Mouse (Mus musculus) liver, postnatal 0 days (tissue): ENCODE data around the gene Cyth1. TPM values are rescaled to one million over a fixed set of nuclear protein-coding genes. Genes with fewer than 3 reads are reported as not detected.

Experiments used
- ATAC-seq: fragments of 200-750 bp; cut with Nextera tagmentation; 2 replicates; pipeline ENCODE4 v1.8.0; 2017; ENCODE audit warnings: mild to moderate bottlenecking, moderate library complexity
- DNase-seq: peaks from one replicate; pipeline ENCODE4 v3.0.0-alpha.2; 2016
- H3K27ac ChIP-seq: fragments of 300-500 bp; sonication (generic); 2 replicates; pipeline ENCODE4 v1.5.1; 2014; ENCODE audit warnings: antibody characterized with exemption, moderate library complexity, mild to moderate bottlenecking, low read depth
- H3K27me3 ChIP-seq: fragments of 300-500 bp; sonication (generic); 2 replicates; pipeline ENCODE4 v1.6.1; 2014; ENCODE audit warnings: low read length, control low read depth, mixed read lengths; ENCODE audit not compliant: insufficient read depth
- H3K36me3 ChIP-seq: fragments of 300-500 bp; sonication (generic); replicated peaks from 2 replicates; pipeline ENCODE4 v1.6.1; 2014; ENCODE audit warnings: mild to moderate bottlenecking, control low read depth, low read length, moderate library complexity, mixed read lengths; ENCODE audit not compliant: insufficient read depth
- H3K4me1 ChIP-seq: fragments of 300-500 bp; sonication (generic); 2 replicates; pipeline ENCODE4 v1.6.1; 2014; ENCODE audit warnings: antibody characterized with exemption, mild to moderate bottlenecking, control low read depth; ENCODE audit not compliant: insufficient read depth
- H3K4me2 ChIP-seq: fragments of 300-500 bp; sonication (generic); 2 replicates; pipeline ENCODE4 v1.6.1; 2014; ENCODE audit warnings: low read depth, mild to moderate bottlenecking, low read length, moderate library complexity, mixed read lengths
- H3K4me3 ChIP-seq: fragments of 300-500 bp; sonication (generic); 2 replicates; pipeline ENCODE4 v1.5.1; 2014; ENCODE audit warnings: low read depth, low read length
- H3K9ac ChIP-seq: fragments of 300-500 bp; sonication (generic); replicated peaks from 2 replicates; pipeline ENCODE4 v1.6.1; 2014; ENCODE audit warnings: mild to moderate bottlenecking, moderate library complexity
- H3K9me3 ChIP-seq: fragments of 300-500 bp; sonication (generic); 2 replicates; pipeline ENCODE4 v1.6.1; 2016; ENCODE audit warnings: mild to moderate bottlenecking, control low read depth, low read length, mixed read lengths
- CTCF ChIP-seq: sonication (generic); IDR thresholded peaks from 2 replicates; pipeline ENCODE4 v1.5.1; 2016; ENCODE audit warnings: antibody characterized with exemption, low read depth
- EP300 ChIP-seq: IDR thresholded peaks from 2 replicates; pipeline ENCODE4 v1.6.1; 2016; ENCODE audit warnings: antibody characterized with exemption, low read depth, mild to moderate bottlenecking
- WGBS: fragments of 180-500 bp; shearing (Covaris S2); extraction: QIAGEN DNeasy Blood & Tissue Kit; methylation state at CpG from one replicate; pipeline ENCODE4 v1.1.7; 2014; ENCODE audit not compliant: insufficient replicate concordance; 5-methylcytosine and 5-hydroxymethylcytosine counted together
- polyA plus RNA-seq: library from polyadenylated mRNA; unstranded; fragments of >200 nt; fragmentation: Nextera tagmentation; extraction: Ambion mirVana; gene quantifications from 2 replicates; pipeline ENCODE4 v1.2.1, GENCODE M21; 2015

The Cyth1 gene
- polyA plus RNA-seq, 1 experiment from 2014 or later = 7.0 TPM

DNA sequence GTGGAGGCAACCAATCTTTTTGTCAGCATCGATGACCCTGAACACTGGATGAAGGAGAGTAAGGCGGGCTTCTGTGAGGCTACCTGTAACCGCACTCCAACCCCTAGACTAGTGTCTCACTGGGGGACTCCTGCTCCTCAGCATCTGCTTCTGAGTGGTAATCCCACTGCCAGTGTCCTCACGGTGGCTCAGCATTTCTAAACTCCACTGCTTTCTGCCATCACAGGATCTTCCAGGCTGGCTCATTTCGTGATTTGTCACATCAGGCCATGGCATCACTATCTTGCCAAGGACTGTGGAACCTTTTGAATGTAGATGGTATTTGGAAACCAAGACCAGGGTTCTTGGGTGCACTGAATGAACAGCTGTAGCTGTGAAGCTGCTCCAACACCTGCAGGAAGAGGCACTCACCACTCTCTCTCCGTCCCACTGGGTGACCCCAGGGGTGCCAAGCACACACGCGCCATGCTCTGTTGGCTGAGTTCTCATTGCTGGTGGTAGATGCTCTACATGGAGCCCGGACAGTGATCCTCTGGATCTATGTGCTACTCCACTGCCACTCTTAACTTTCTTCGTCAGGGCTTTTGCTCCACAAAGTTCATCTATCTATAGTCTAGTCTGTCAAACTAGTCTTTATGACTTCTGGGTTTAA is 24.9 kb downstream of the Cyth1 start:
- H3K9me3 ChIP-seq = no peaks in the 10 kb centered on the region
- H3K4me3 ChIP-seq = no peak overlapping the region
- no peaks in the 10 kb centered on the region for H3K27me3 ChIP-seq
- H3K9ac ChIP-seq = no peak overlapping the region
- no peak for ATAC-seq
- 64% methylated on average over 10 of the region's 10 CpGs for WGBS
- no peak for DNase-seq
- H3K36me3 ChIP-seq = no peaks in the 10 kb centered on the region
- no peak overlapping the region for H3K27ac ChIP-seq
- H3K4me2 ChIP-seq = no peak overlapping the region
- peaks cover 26% of the 10 kb centered on the region for H3K4me1 ChIP-seq
- TF ChIP-seq CTCF (no peak), EP300 (no peak)

- Histone ChIP-seq H3K4me3 (no peak overlapping the region), H3K27me3 (no peaks in the 10 kb centered on the region), H3K9ac (no peak overlapping the region), H3K27ac (peak overlapping the region; percentile 39; the same call in 1 of the 2 replicates), H3K36me3 (no peaks in the 10 kb centered on the region), H3K9me3 (no peaks in the 10 kb centered on the region), H3K4me1 (peaks cover 21% of the 10 kb centered on the region; the same call in 1 of the 2 replicates), H3K4me2 (no peak overlapping the region)
- 83% methylated on average over 5 of the region's 5 CpGs for WGBS
- no peak for DNase-seq
- TF ChIP-seq EP300 (no peak), CTCF (no peak)
- ATAC-seq = no peak
Observed at GRCm38 (mm10) chr11:118222917-118223316, 25.5 kb downstream of the Cyth1 start.

DNA sequence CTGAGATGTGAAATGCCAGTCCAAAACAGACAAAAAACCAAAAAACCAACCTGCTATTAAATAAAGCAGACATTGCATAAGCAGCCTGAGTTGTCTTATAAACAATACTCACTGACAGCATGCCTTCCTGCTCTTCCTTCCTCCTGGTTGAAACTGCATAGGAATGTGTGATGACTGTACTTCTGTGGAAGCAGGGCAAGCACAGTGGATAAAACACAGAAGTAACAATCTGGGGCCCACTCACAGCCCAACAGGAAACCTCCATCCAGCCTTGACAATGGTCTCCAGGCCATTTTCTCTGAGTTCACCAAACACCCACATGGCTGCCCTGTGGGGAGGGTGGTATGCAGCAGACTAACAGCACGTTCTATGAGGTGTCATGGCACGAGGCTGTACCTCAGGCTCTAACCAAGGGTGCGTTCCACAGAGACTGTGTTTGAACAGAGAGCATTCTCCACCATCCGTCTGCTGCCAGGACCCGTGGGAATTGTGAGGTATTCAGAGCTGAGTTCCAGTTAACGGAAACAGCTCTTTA is 26.0 kb downstream of the Cyth1 start:
- 50% methylated on average over 6 of the region's 6 CpGs for WGBS
- Histone ChIP-seq H3K36me3 (no peaks in the 10 kb centered on the region), H3K4me1 (peaks cover 18% of the 10 kb centered on the region; the same call in 1 of the 2 replicates), H3K9ac (no peak overlapping the region), H3K4me2 (no peak overlapping the region), H3K27me3 (no peaks in the 10 kb centered on the region), H3K9me3 (no peaks in the 10 kb centered on the region), H3K27ac (peak overlapping the region; percentile 39; the same call in 1 of the 2 replicates), H3K4me3 (no peak overlapping the region)
- ATAC-seq = no peak
- TF ChIP-seq EP300 (no peak), CTCF (no peak)
- no peak for DNase-seq

DNA sequence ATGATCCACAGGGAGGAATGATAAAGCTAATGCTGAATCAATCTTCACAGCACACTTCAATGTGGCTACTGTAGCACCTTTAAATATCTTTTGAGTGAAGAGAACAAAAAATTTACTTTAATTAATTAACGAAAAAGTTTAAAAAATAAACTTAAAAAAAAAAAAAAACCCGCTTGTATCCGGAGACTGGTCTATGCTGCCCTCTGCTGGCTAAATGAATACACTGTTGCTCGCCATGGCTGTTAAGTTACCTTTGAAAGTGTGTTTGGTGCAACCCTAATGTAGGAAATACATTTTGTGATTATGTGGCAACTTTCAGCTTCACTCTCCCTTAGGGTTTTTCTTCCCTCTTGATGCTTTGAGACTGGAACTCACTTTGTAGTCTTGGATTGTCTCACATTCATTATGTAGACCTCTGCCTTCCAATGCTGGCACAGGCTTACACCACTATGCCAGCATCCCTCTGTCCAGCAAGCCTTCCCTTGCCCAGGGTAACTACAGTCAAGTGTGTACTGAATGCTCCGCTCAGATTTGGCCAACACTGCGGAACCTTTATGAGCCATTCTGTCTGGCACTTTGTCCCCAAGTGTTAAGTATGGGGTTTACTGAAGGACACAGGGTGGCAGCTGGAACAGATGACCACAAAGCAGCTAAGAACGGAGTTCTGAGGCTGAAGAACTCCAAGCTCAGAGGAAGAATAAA is 27.7 kb downstream of the Cyth1 start:
- DNase-seq = peak; percentile 63
- Histone ChIP-seq H3K9me3 (no peaks in the 10 kb centered on the region), H3K27me3 (no peaks in the 10 kb centered on the region), H3K4me2 (no peak overlapping the region), H3K27ac (no peak overlapping the region), H3K9ac (no peak overlapping the region), H3K4me3 (no peak overlapping the region), H3K36me3 (no peaks in the 10 kb centered on the region), H3K4me1 (peaks cover 13% of the 10 kb centered on the region)
- peak; percentile 81 for TF ChIP-seq CTCF
- TF ChIP-seq EP300 = no peak
- ATAC-seq = peak; percentile 45; the same call in 1 of the 2 replicates
- WGBS = 22% methylated on average over 7 of the region's 7 CpGs

- no peak overlapping the region for H3K4me3 ChIP-seq
- no peak overlapping the region for H3K27ac ChIP-seq
- no peak overlapping the region for H3K9ac ChIP-seq
- H3K27me3 ChIP-seq = no peaks in the 10 kb centered on the region
- 85% methylated on average over 4 of the region's 4 CpGs for WGBS
- ATAC-seq = no peak
- no peak for DNase-seq
- no peak overlapping the region for H3K4me2 ChIP-seq
- no peaks in the 10 kb centered on the region for H3K36me3 ChIP-seq
- H3K4me1 ChIP-seq = peaks cover 17% of the 10 kb centered on the region
- H3K9me3 ChIP-seq = no peaks in the 10 kb centered on the region
- no peak for TF ChIP-seq EP300
- TF ChIP-seq CTCF = no peak
Observed at GRCm38 (mm10) chr11:118219066-118219465, 29.3 kb downstream of the Cyth1 start.

DNA sequence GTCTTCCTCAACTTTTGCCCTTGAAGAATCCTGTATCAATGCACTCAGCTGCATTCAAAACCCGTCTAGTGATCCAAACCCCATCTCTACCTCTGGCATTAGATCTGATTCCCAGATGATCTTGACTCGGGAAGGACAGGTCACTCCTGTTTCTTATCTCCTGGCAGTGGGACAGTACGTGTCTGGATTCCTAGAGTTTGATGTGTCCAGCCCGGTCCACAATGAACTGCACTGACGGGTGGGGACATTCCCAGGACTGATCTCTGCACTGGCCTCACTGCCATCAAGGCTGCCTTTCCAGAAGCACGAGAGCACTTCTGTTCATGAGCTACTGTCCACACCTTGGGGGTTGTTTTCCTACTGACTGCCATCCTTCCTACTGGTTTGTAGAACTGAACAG is 31.9 kb downstream of the Cyth1 start:
- H3K27ac ChIP-seq = peak overlapping the region; percentile 44; the same call in 1 of the 2 replicates
- H3K4me2 ChIP-seq = no peak overlapping the region
- no peaks in the 10 kb centered on the region for H3K36me3 ChIP-seq
- H3K4me3 ChIP-seq = no peak overlapping the region
- H3K9ac ChIP-seq = no peak overlapping the region
- no peak for TF ChIP-seq EP300
- no peak for TF ChIP-seq CTCF
- no peak for DNase-seq
- 65% methylated on average over 6 of the region's 6 CpGs for WGBS
- H3K4me1 ChIP-seq = peaks cover 26% of the 10 kb centered on the region
- ATAC-seq = no peak
- H3K27me3 ChIP-seq = no peaks in the 10 kb centered on the region
- H3K9me3 ChIP-seq = no peaks in the 10 kb centered on the region
